In the genomic region with DNA sequence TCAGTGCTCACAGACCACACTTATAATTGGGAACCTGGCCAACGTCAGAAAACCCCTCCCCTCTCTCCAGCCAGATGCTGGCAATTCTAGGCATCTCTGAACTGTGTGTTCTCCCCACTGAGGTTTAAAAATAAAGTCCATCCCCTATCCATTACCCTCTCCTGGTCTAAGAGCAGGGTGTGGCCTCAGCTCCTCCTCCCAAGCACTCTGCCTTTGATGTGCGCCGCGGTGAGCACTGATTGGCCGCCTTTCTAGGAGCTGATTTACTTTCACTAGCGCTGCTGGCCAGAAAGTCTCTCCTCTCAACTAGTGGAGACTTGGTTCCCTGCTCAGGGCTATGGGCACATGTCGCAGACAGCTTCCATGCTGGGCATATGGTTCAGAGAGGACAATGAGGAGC, we compare ENCODE assay signal across 8 mouse cellular contexts. TPM values are rescaled to one million over a fixed set of nuclear protein-coding genes. Genes with fewer than 3 reads are reported as not detected.
DNase-seq lines count a peak whose midpoint lies in the region; ATAC-seq and TF ChIP-seq lines count a peak whose summit lies in the region.

No protein-coding gene starts in this region.

- TF ChIP-seq EP300 in lung, postnatal 0 days (IDR thresholded peaks at IDR 0.05), result no peak

- WGBS in kidney, embryonic 16.5 days, result 6% methylated on average over 7 of the region's 7 CpGs
- WGBS in lung, postnatal 0 days, result 15% methylated on average over 7 of the region's 7 CpGs

- H3K27ac ChIP-seq in kidney, embryonic 16.5 days (ENCODE audit: low read length), result no peak overlapping the region
- no peak overlapping the region for H3K27ac ChIP-seq in lung, postnatal 0 days (ENCODE audit: low read length)

- no peaks in the 10 kb centered on the region for H3K36me3 ChIP-seq in kidney, embryonic 16.5 days (ENCODE audit: insufficient read depth, low read length)
- no peaks in the 10 kb centered on the region for H3K36me3 ChIP-seq in lung, postnatal 0 days (ENCODE audit: insufficient read depth, low read length)

- H3K9ac ChIP-seq in kidney, embryonic 16.5 days (replicated peaks; ENCODE audit: low read length), result no peak overlapping the region
- no peak overlapping the region for H3K9ac ChIP-seq in lung, postnatal 0 days (replicated peaks; ENCODE audit: low read depth)

- no peaks in the 10 kb centered on the region for H3K27me3 ChIP-seq in kidney, embryonic 16.5 days (ENCODE audit: insufficient read depth, low read length)
- H3K27me3 ChIP-seq in lung, postnatal 0 days (replicated peaks; ENCODE audit: insufficient read depth, low read length), result no peaks in the 10 kb centered on the region

- peaks cover 64% of the 10 kb centered on the region for H3K4me1 ChIP-seq in kidney, embryonic 16.5 days (ENCODE audit: insufficient read depth, low read length)
- H3K4me1 ChIP-seq in lung, postnatal 0 days (ENCODE audit: insufficient read depth, low read depth, low read length), result peaks cover 29% of the 10 kb centered on the region

- no peak for TF ChIP-seq CTCF in lung, postnatal 0 days (IDR thresholded peaks at IDR 0.05)

- DNase-seq in cerebellum, adult 18-20 months, result peak; percentile 23 to 28
- no peak for DNase-seq in cerebellum, adult 11-12 months
- DNase-seq in T-cell, adult 2 months (ENCODE audit: low spot score), result peak; percentile 47
- DNase-seq in gastrocnemius, adult 8-10 months (ENCODE audit: low spot score in 2 of 2), result peak; percentile 72 to 80
- DNase-seq in lung, postnatal 0 days (ENCODE audit: low spot score), result peak; percentile 82
- DNase-seq in left cerebral cortex, adult 18-20 months (ENCODE audit: low spot score in 2 of 2), result no peak

- no peaks in the 10 kb centered on the region for H3K9me3 ChIP-seq in kidney, embryonic 16.5 days (ENCODE audit: low read length)
- no peaks in the 10 kb centered on the region for H3K9me3 ChIP-seq in lung, postnatal 0 days (ENCODE audit: low read length)

- no peak overlapping the region for H3K4me2 ChIP-seq in kidney, embryonic 16.5 days (replicated peaks; ENCODE audit: low read depth, low read length)
- no peak overlapping the region for H3K4me2 ChIP-seq in lung, postnatal 0 days (replicated peaks; ENCODE audit: low read depth, low read length)

- no peak overlapping the region for H3K4me3 ChIP-seq in kidney, embryonic 16.5 days (ENCODE audit: low read length)
- no peak overlapping the region for H3K4me3 ChIP-seq in lung, postnatal 0 days (ENCODE audit: low read depth, low read length)

- ATAC-seq in kidney, embryonic 16.5 days (ENCODE audit: low FRiP score, low TSS enrichment), result peak; percentile 57
- peak; percentile 72 for ATAC-seq in lung, postnatal 0 days
- no peak for ATAC-seq in frontal cortex, adult (ENCODE audit: low TSS enrichment)

RNA-seq across cellular contexts. Expression of a gene that starts 47.1 kb away (rescaled TPM):
- total RNA-seq in gastrocnemius, adult 8-10 months (2022), result 100 to 1,000 TPM; 152 to 187 (median 158) TPM
- 13.3 and 13.6 TPM in 2 replicates for polyA plus RNA-seq in kidney, embryonic 16.5 days (2015; fragmentation: Nextera tagmentation; extraction: Ambion mirVana)
- 10.6 and 11.4 TPM in 2 replicates for polyA plus RNA-seq in lung, postnatal 0 days (2015; fragmentation: Nextera tagmentation; extraction: Ambion mirVana)
- 100 to 1,000 TPM in 1 of 2 experiments, 10 to 100 TPM in 1; 91.4 to 100 TPM for total RNA-seq in left cerebral cortex, adult 18-20 months (2021)

Comparison
In these comparisons a context has a peak if more than half of its experiments do, and no peak if none do; other contexts are left out.
1. DNase-seq: peak in cerebellum, adult 18-20 months (2 of 2), T-cell, adult 2 months (single experiment), gastrocnemius, adult 8-10 months (2 of 2) and lung, postnatal 0 days (single experiment); none in cerebellum, adult 11-12 months (single experiment) and left cerebral cortex, adult 18-20 months (0 of 2).